Comparison of ENCODE assay signal across 7 mouse cellular contexts in genomic region chr1:119456671-119457527, GRCm38 (mm10). TPM values are rescaled to one million over a fixed set of nuclear protein-coding genes. Genes with fewer than 3 reads are reported as not detected.
DNase-seq lines count a peak whose midpoint lies in the region; ATAC-seq and TF ChIP-seq lines count a peak whose summit lies in the region.

No protein-coding gene starts in this region.

- TF ChIP-seq CTCF in stomach, postnatal 0 days (IDR thresholded peaks at IDR 0.05; ENCODE audit: low read depth) = no peak

- H3K4me3 ChIP-seq in neural tube, embryonic 11.5 days (ENCODE audit: low read depth, low read length) = no peak overlapping the region
- no peak overlapping the region for H3K4me3 ChIP-seq in forebrain, embryonic 16.5 days (replicated peaks; ENCODE audit: low read length)
- H3K4me3 ChIP-seq in stomach, postnatal 0 days (ENCODE audit: low read depth, low read length) = peak overlapping the region; percentile 13; the same call in 1 of the 2 replicates
- no peak overlapping the region for H3K4me3 ChIP-seq in midbrain, embryonic 11.5 days (ENCODE audit: low read depth, low read length)

- H3K9ac ChIP-seq in neural tube, embryonic 11.5 days (ENCODE audit: low read length) = no peak overlapping the region
- H3K9ac ChIP-seq in forebrain, embryonic 16.5 days (replicated peaks; ENCODE audit: low read depth, low read length) = no peak overlapping the region
- no peak overlapping the region for H3K9ac ChIP-seq in stomach, postnatal 0 days (ENCODE audit: low read length)
- no peak overlapping the region for H3K9ac ChIP-seq in midbrain, embryonic 11.5 days (ENCODE audit: low read length)

- DNase-seq in neural tube, embryonic 11.5 days (ENCODE audit: low spot score) = no peak
- DNase-seq in neural tube, embryonic 10.5 days (ENCODE audit: extremely low spot score, low spot score) = no peak
- DNase-seq in kidney, postnatal 36 days = peak; percentile 36 to 48
- DNase-seq in stomach, postnatal 0 days (ENCODE audit: low spot score) = no peak
- no peak for DNase-seq in cerebellum, adult 18-20 months
- DNase-seq in midbrain, embryonic 11.5 days (ENCODE audit: low spot score, missing footprints) = no peak

- no peaks in the 10 kb centered on the region for H3K27me3 ChIP-seq in neural tube, embryonic 11.5 days (ENCODE audit: control insufficient read depth, insufficient read depth, low read length)
- H3K27me3 ChIP-seq in forebrain, embryonic 16.5 days (replicated peaks; ENCODE audit: control insufficient read depth, insufficient read depth, low read length) = no peaks in the 10 kb centered on the region
- H3K27me3 ChIP-seq in stomach, postnatal 0 days (ENCODE audit: control insufficient read depth, insufficient read depth, low read length) = no peaks in the 10 kb centered on the region
- H3K27me3 ChIP-seq in midbrain, embryonic 11.5 days (ENCODE audit: control insufficient read depth, insufficient read depth, low read length) = no peaks in the 10 kb centered on the region

- 22% methylated on average over 19 of the region's 19 CpGs for WGBS in neural tube, embryonic 11.5 days
- WGBS in forebrain, embryonic 16.5 days = 28% methylated on average over 19 of the region's 19 CpGs
- WGBS in stomach, postnatal 0 days = 29% methylated on average over 19 of the region's 19 CpGs
- 60% methylated on average over 19 of the region's 19 CpGs for WGBS in midbrain, embryonic 11.5 days

- H3K9me3 ChIP-seq in neural tube, embryonic 11.5 days (ENCODE audit: control insufficient read depth, low read length) = no peaks in the 10 kb centered on the region
- H3K9me3 ChIP-seq in forebrain, embryonic 16.5 days (ENCODE audit: control insufficient read depth, low read length) = no peaks in the 10 kb centered on the region
- no peaks in the 10 kb centered on the region for H3K9me3 ChIP-seq in stomach, postnatal 0 days (ENCODE audit: control insufficient read depth, low read length)
- H3K9me3 ChIP-seq in midbrain, embryonic 11.5 days (ENCODE audit: control insufficient read depth, low read length) = no peaks in the 10 kb centered on the region

- ATAC-seq in neural tube, embryonic 11.5 days (ENCODE audit: insufficient read depth, low FRiP score, low TSS enrichment) = no peak
- ATAC-seq in forebrain, embryonic 16.5 days = peak; percentile 7; the same call in 1 of the 2 replicates
- ATAC-seq in stomach, postnatal 0 days (ENCODE audit: low FRiP score, low TSS enrichment) = 0 out of 2 replicates have a peak, but pooled peaks have one; percentile 4
- ATAC-seq in midbrain, embryonic 11.5 days (ENCODE audit: low FRiP score) = no peak

- no peaks in the 10 kb centered on the region for H3K4me1 ChIP-seq in neural tube, embryonic 11.5 days (ENCODE audit: control insufficient read depth, insufficient read depth, low read length)
- H3K4me1 ChIP-seq in forebrain, embryonic 16.5 days (replicated peaks; ENCODE audit: control insufficient read depth, insufficient read depth, low read length) = peaks cover 17% of the 10 kb centered on the region
- no peaks in the 10 kb centered on the region for H3K4me1 ChIP-seq in stomach, postnatal 0 days (replicated peaks; ENCODE audit: control insufficient read depth, insufficient read depth)
- no peaks in the 10 kb centered on the region for H3K4me1 ChIP-seq in midbrain, embryonic 11.5 days (ENCODE audit: control insufficient read depth, insufficient read depth, low read length)

- no peaks in the 10 kb centered on the region for H3K36me3 ChIP-seq in neural tube, embryonic 11.5 days (ENCODE audit: control insufficient read depth, insufficient read depth, low read length)
- no peaks in the 10 kb centered on the region for H3K36me3 ChIP-seq in forebrain, embryonic 16.5 days (ENCODE audit: control insufficient read depth, insufficient read depth)
- H3K36me3 ChIP-seq in stomach, postnatal 0 days (ENCODE audit: control insufficient read depth, insufficient read depth, low read length) = no peaks in the 10 kb centered on the region
- H3K36me3 ChIP-seq in midbrain, embryonic 11.5 days (ENCODE audit: control insufficient read depth, insufficient read depth, low read length) = no peaks in the 10 kb centered on the region

- peak overlapping the region; percentile 12; the same call in 1 of the 2 replicates for H3K4me2 ChIP-seq in neural tube, embryonic 11.5 days (ENCODE audit: low read depth)
- peak overlapping the region; percentile 3 for H3K4me2 ChIP-seq in forebrain, embryonic 16.5 days (ENCODE audit: low read length)
- H3K4me2 ChIP-seq in stomach, postnatal 0 days (replicated peaks; ENCODE audit: low read depth) = peak overlapping the region; percentile 40
- H3K4me2 ChIP-seq in midbrain, embryonic 11.5 days = no peak overlapping the region

- H3K27ac ChIP-seq in neural tube, embryonic 11.5 days (ENCODE audit: low read depth, low read length) = no peak overlapping the region
- H3K27ac ChIP-seq in forebrain, embryonic 16.5 days (ENCODE audit: low read length) = no peak overlapping the region
- no peak overlapping the region for H3K27ac ChIP-seq in stomach, postnatal 0 days (replicated peaks)
- no peak overlapping the region for H3K27ac ChIP-seq in midbrain, embryonic 11.5 days (ENCODE audit: low read depth, low read length)

- no peak for TF ChIP-seq EP300 in stomach, postnatal 0 days (optimal IDR thresholded peaks at IDR 0.05)

RNA-seq across cellular contexts. Expression of gene Inhbb, which starts 34.9 kb away (rescaled TPM):
- polyA plus RNA-seq in neural tube, embryonic 11.5 days (2014; fragmentation: Nextera tagmentation; extraction: Ambion mirVana) = 0.51 and 0.64 TPM in 2 replicates
- 5.9 and 7.4 TPM in 2 replicates for polyA plus RNA-seq in forebrain, embryonic 16.5 days (2015; fragmentation: Nextera tagmentation; extraction: Ambion mirVana)
- polyA plus RNA-seq in stomach, postnatal 0 days (2015; fragmentation: Nextera tagmentation; extraction: Ambion mirVana) = 0.65 and 0.70 TPM in 2 replicates
- 0.37 and 0.51 TPM in 2 replicates for polyA plus RNA-seq in midbrain, embryonic 11.5 days (2014; fragmentation: Nextera tagmentation; extraction: Ambion mirVana)

RNA-seq across cellular contexts. Expression of gene Ralb, which starts 47.7 kb away (rescaled TPM):
- polyA plus RNA-seq in neural tube, embryonic 11.5 days (2014; fragmentation: Nextera tagmentation; extraction: Ambion mirVana) = 78.6 and 84.1 TPM in 2 replicates
- 47.6 and 54.3 TPM in 2 replicates for polyA plus RNA-seq in forebrain, embryonic 16.5 days (2015; fragmentation: Nextera tagmentation; extraction: Ambion mirVana)
- 102 TPM in 2 replicates for polyA plus RNA-seq in stomach, postnatal 0 days (2015; fragmentation: Nextera tagmentation; extraction: Ambion mirVana)
- polyA plus RNA-seq in midbrain, embryonic 11.5 days (2014; fragmentation: Nextera tagmentation; extraction: Ambion mirVana) = 73.7 and 75.2 TPM in 2 replicates

Comparison
In these comparisons a context has a peak if more than half of its experiments do, and no peak if none do; other contexts are left out.
1. ATAC-seq: peak in forebrain, embryonic 16.5 days (single experiment) and stomach, postnatal 0 days (single experiment); none in neural tube, embryonic 11.5 days (single experiment) and midbrain, embryonic 11.5 days (single experiment).
2. DNase-seq: peak in kidney, postnatal 36 days (2 of 2); none in neural tube, embryonic 11.5 days (single experiment), neural tube, embryonic 10.5 days (single experiment), stomach, postnatal 0 days (single experiment), cerebellum, adult 18-20 months (0 of 2) and midbrain, embryonic 11.5 days (single experiment).